Comparison of ENCODE assay signal across 8 mouse cellular contexts in genomic region chr11:30268648-30269375, GRCm38 (mm10). TPM values are rescaled to one million over a fixed set of nuclear protein-coding genes. Genes with fewer than 3 reads are reported as not detected.
DNase-seq lines count a peak whose midpoint lies in the region; ATAC-seq lines count a peak whose summit lies in the region.

No protein-coding gene starts in this region.

- H3K9me3 ChIP-seq in megakaryocyte, embryonic 14.5 days = no peaks in the 10 kb centered on the region
- no peaks in the 10 kb centered on the region for H3K9me3 ChIP-seq in embryonic facial prominence, embryonic 13.5 days
- no peaks in the 10 kb centered on the region for H3K9me3 ChIP-seq in hindbrain, embryonic 15.5 days
- no peaks in the 10 kb centered on the region for H3K9me3 ChIP-seq in liver, embryonic 13.5 days (replicated peaks)

- peak overlapping the region; percentile 80 for H3K4me2 ChIP-seq in embryonic facial prominence, embryonic 13.5 days
- peak overlapping the region; percentile 79 for H3K4me2 ChIP-seq in hindbrain, embryonic 15.5 days
- H3K4me2 ChIP-seq in liver, embryonic 13.5 days = peak overlapping the region; percentile 80

- H3K9ac ChIP-seq in embryonic facial prominence, embryonic 13.5 days = peak overlapping the region; percentile 77
- H3K9ac ChIP-seq in hindbrain, embryonic 15.5 days = peak overlapping the region; percentile 67
- no peak overlapping the region for H3K9ac ChIP-seq in liver, embryonic 13.5 days

- DNase-seq in liver, embryonic 13.5 days = no peak
- peak; percentile 5 for DNase-seq in splenic B cell, adult 2 months (ENCODE audit: low read depth, low spot score)
- DNase-seq in cerebellum, postnatal 14 days = no peak
- DNase-seq in thymus, postnatal 10 days (ENCODE audit: low spot score in 2 of 2) = no peak

- WGBS in embryonic facial prominence, embryonic 13.5 days = 5% methylated on average over 15 of the region's 15 CpGs
- WGBS in hindbrain, embryonic 15.5 days = 5% methylated on average over 15 of the region's 15 CpGs
- WGBS in liver, embryonic 13.5 days (ENCODE audit: insufficient replicate concordance) = 5% methylated on average over 15 of the region's 15 CpGs

- H3K27me3 ChIP-seq in megakaryocyte, embryonic 14.5 days (replicated peaks) = peaks cover 49% of the 10 kb centered on the region
- no peaks in the 10 kb centered on the region for H3K27me3 ChIP-seq in embryonic facial prominence, embryonic 13.5 days
- H3K27me3 ChIP-seq in hindbrain, embryonic 15.5 days = no peaks in the 10 kb centered on the region
- H3K27me3 ChIP-seq in liver, embryonic 13.5 days = peaks cover 43% of the 10 kb centered on the region
- no peaks in the 10 kb centered on the region; the same call in 1 of the 2 replicates for H3K27me3 ChIP-seq in splenic B cell, adult 2 months (ENCODE audit: control insufficient read depth, insufficient read depth, low read length, poor library complexity, severe bottlenecking)

- H3K27ac ChIP-seq in embryonic facial prominence, embryonic 13.5 days = peak overlapping the region; percentile 55; the same call in 1 of the 2 replicates
- H3K27ac ChIP-seq in hindbrain, embryonic 15.5 days (replicated peaks) = peak overlapping the region; percentile 99
- H3K27ac ChIP-seq in liver, embryonic 13.5 days = no peak overlapping the region

- H3K4me3 ChIP-seq in megakaryocyte, embryonic 14.5 days (replicated peaks) = peak overlapping the region; percentile 91
- H3K4me3 ChIP-seq in embryonic facial prominence, embryonic 13.5 days = peak overlapping the region; percentile 95
- H3K4me3 ChIP-seq in hindbrain, embryonic 15.5 days = peak overlapping the region; percentile 84
- H3K4me3 ChIP-seq in liver, embryonic 13.5 days (replicated peaks) = peak overlapping the region; percentile 66

- ATAC-seq in megakaryocyte, adult 5-6 weeks (ENCODE audit: poor library complexity, severe bottlenecking) = no peak
- ATAC-seq in embryonic facial prominence, embryonic 13.5 days (ENCODE audit: insufficient number of reproducible peaks, insufficient read depth, low FRiP score, low TSS enrichment, low read depth) = no peak
- ATAC-seq in hindbrain, embryonic 15.5 days (ENCODE audit: low FRiP score, low read depth) = peak; percentile 39
- 0 out of 2 replicates have a peak, but pooled peaks have one; percentile 7 for ATAC-seq in liver, embryonic 13.5 days (ENCODE audit: low read depth)

- H3K36me3 ChIP-seq in megakaryocyte, embryonic 14.5 days (replicated peaks; ENCODE audit: low read length) = no peaks in the 10 kb centered on the region
- no peaks in the 10 kb centered on the region for H3K36me3 ChIP-seq in embryonic facial prominence, embryonic 13.5 days
- H3K36me3 ChIP-seq in hindbrain, embryonic 15.5 days = no peaks in the 10 kb centered on the region
- H3K36me3 ChIP-seq in liver, embryonic 13.5 days = no peaks in the 10 kb centered on the region
- H3K36me3 ChIP-seq in splenic B cell, adult 2 months (ENCODE audit: control insufficient read depth, insufficient read depth, low read length, poor library complexity, severe bottlenecking) = no peaks in the 10 kb centered on the region

- peaks cover 24% of the 10 kb centered on the region for H3K4me1 ChIP-seq in megakaryocyte, embryonic 14.5 days
- H3K4me1 ChIP-seq in embryonic facial prominence, embryonic 13.5 days = peaks cover 22% of the 10 kb centered on the region
- peaks cover 30% of the 10 kb centered on the region for H3K4me1 ChIP-seq in hindbrain, embryonic 15.5 days (replicated peaks)
- peaks cover 17% of the 10 kb centered on the region for H3K4me1 ChIP-seq in liver, embryonic 13.5 days (replicated peaks)

RNA-seq across cellular contexts. Expression of gene Sptbn1, which starts 0.8 kb away (rescaled TPM):
- 8.1 and 10.8 TPM in 2 replicates for polyA plus RNA-seq in megakaryocyte, embryonic 14.5 days (2012; ENCODE audit: insufficient read depth, low replicate concordance)
- 82.9 and 85.0 TPM in 2 replicates for total RNA-seq in megakaryocyte, adult 5-6 weeks (2015)
- total RNA-seq in megakaryocyte, adult 5-6 weeks (2017) = 119 and 134 TPM in 2 replicates
- 80.9 and 91.1 TPM in 2 replicates for polyA plus RNA-seq in embryonic facial prominence, embryonic 13.5 days (2015; fragmentation: Nextera tagmentation; extraction: Ambion mirVana)
- 177 and 181 TPM in 2 replicates for polyA plus RNA-seq in hindbrain, embryonic 15.5 days (2015; fragmentation: Nextera tagmentation; extraction: Ambion mirVana)
- polyA plus RNA-seq in liver, embryonic 13.5 days (2015; fragmentation: Nextera tagmentation; extraction: Ambion mirVana) = 16.9 and 18.7 TPM in 2 replicates

Comparison
In these comparisons a context has a peak if more than half of its experiments do, and no peak if none do; other contexts are left out.
1. ATAC-seq: peak in hindbrain, embryonic 15.5 days (single experiment) and liver, embryonic 13.5 days (single experiment); none in megakaryocyte, adult 5-6 weeks (single experiment) and embryonic facial prominence, embryonic 13.5 days (single experiment).
2. Peak in every context shown above with its lines, with median percentiles within 50 percentile points of each other: H3K4me3 ChIP-seq and H3K4me2 ChIP-seq.